Mouse (Mus musculus) cerebellum, adult 9-10 months (tissue): ENCODE data around the gene Cntnap4.
"Not testable (repeated sequence)": the region's sequence is repeated elsewhere in the genome, so short reads cannot be mapped to it uniquely, and the experiment has no call there.

Experiments
- DNase-seq: peaks from one replicate; pipeline ENCODE4 v3.0.0; 2022

The Cntnap4 gene

DNA sequence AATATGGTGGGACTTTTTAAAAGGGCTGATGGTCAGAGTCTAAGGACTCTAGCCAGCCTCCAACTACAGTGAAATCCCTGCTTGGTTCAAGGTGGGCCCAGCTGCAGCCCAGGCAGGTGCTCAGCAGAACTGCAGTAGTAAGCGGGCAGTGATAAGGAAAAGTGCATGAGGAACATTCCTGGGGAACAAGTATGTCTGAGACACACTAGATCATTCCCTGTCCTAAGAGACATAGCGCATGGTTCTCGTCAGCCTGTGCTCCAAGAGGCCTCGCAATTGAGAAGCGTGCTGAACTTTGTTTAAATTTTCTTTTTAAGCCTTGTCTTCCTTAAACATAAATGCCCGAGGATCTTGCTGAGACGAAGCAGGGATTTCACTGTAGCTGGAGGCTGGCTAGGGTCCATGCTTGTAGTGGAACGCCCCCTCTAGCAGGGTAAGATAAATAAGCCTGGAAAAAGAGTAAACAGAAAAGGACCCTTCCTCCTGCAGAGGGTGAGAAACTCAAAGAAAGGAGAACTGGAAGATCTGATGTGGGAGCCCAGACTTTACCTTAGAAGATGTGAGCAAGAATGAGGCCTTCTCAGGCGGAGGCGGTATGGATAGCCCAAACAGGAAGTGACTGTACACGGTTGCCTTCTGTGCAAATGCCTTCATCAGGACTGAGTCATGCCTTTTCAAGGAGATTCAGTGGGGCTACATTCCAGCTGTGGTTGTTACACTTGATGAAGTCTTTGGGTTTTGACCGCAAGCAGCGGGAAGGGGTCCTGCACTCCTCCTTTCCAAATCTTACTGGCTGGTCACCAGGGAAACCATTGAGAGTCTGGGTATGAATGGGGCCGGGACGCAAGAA is 161.0 kb downstream of the Cntnap4 start:
- no peak for DNase-seq

DNA sequence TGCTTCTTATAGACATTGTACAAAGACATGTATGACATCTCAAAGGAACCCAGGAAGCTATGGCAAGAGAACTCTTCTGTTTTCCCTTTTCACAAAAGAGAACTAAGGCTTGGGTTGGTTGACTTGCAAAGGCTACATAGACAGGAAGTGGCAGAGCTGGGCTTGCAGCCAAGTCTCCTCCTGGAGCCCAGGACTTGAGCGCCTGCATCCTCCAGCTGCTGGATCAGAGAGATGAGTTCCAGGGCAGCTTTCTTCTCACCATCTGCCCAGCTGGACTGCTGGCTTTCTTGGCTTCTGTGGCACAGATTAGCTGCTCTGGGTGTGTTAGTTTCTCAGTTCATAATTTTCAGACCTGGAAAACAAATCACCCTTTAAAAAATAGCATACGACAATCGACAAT is 165.7 kb downstream of the Cntnap4 start:
- DNase-seq = peak; percentile 38

DNA sequence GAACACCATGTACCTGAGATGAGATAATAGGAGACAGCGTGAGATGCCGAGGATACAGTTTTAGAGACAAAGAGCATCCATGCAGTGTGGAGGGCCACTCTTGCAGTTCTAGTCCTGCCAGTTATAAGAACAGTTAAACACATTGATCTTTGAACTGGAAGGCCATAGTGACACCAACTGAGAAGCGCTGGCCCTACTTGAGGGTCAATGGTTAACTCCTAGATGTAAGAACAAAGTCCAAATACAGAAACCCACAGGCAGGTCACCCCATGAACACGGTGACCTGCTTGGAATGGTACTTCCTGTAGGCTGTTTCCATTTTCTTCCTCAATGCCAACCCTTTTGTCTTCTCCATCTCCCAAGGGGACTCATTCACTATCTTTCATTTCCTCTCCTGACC is 173.5 kb downstream of the Cntnap4 start:
- DNase-seq = no peak

- no peak for DNase-seq
These were observed 177.5 kb downstream of the Cntnap4 start for GRCm38 (mm10) chr8:112747296-112747695.

DNA sequence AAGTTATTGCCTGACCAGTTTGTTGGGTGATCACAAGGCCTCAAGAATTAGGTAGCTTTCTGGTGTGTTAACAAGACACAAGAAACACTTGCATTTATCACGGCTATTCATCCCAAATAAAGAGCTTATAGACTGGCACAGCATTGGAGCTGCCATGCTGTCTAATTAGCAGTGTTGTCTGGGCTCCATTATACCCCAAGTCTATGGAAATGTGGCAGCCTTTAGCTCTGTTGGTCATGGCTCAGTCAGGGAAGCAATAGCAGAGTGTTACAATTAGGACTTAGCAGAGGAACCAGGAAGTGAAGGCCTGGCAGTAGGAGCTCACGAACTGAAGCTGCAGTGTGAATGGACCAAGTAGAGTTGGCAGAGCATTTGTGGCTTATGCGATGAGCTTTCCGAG is 185.3 kb downstream of the Cntnap4 start:
- DNase-seq = no peak

DNA sequence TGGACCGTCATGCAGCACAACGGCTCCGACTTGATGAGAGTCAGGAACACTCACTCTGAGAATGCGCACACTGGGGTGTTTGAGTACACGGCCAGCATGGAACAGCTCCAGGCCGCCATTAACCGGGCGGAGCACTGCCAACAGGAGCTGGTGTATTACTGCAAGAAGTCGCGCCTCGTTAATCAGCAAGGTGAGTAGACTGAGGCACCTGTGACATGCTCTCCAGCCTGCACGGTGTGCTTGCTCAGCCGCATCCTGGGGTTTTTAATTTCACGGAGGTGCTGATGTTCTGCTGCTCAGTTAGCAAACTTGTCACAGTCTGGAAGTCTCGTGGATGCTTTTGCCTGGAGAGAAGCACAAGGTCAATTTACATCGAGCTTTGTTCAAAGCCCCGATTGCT is 233.2 kb downstream of the Cntnap4 start:
- no peak for DNase-seq

DNA sequence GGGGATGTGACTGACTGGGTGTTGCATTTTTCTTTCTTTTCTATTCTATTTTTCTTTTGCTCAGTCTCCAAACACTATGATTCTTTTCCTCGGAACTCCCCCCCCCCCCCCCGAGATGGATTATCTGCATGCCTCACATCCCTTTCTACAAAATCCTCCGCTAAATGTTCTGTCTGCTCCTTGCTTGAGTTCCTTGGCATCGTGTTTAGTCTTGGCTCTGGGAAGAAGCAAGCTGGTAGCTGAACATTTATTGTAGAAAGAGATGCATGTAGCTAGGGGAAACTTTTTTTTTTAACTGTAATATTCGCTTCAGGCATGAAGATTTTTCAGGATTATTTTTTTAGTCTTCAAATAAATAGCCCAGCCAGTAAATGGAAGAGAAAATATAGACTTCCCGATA is 239.5 kb downstream of the Cntnap4 start:
- DNase-seq = no peak

DNA sequence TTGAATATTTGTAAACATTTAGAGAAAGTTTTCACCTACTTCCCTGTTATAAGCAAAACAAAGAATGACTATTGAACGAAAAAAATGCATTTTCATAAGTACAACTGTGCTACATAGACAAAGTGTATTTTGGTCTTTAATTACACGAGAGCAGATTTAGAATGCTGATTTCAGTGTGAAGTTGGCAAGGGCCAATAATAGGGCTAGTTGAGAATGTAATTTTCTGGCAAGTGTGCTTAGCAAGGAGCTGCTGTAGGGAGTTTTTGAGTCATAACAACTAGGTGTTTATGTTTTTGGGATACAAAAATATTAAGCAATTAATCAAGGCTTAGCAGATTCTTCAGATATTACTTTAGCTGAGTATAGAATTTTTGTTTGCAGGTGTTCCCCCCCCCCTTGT is 271.2 kb downstream of the Cntnap4 start:
- peak; percentile 46 for DNase-seq

GRCm38 (mm10) chr8:112849541-112849940 is 279.7 kb downstream of the Cntnap4 start:
- DNase-seq = not testable (repeated sequence)

DNA sequence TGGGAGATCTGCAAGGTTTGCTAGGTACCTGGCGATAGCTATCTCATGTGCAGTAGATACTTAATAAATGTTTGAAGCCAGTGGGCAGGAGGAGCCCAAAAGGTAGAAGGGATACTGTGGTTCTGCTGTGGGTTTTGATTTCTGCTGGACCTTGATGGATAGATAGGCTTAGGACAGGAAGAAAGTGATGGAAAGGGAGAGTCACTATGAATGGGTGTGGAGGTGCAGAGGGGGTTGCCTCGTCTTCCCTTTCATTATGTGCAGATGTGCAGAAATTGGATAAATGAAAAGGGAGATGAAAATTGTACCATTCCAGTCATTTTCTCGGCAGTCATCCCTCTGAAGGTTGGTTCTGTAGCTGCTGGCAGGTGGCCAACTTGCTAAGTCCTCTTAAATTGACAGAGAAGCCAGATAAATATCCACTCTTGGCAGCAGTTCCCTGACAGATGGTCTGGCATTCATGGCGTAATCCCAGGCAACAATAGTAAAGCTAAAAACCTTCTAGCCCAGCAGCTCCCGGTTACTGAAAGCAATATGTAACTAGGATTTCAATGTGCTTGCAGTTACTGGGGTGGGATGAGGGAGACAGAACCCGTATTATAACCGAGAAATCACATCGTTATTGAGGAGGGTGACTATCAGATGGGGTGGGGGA is 336.7 kb downstream of the Cntnap4 start:
- peak; percentile 99 for DNase-seq

- peak; percentile 43 for DNase-seq
These were observed 339.7 kb downstream of the Cntnap4 start for GRCm38 (mm10) chr8:112909527-112909926.

- no peak for DNase-seq
These were observed 341.6 kb downstream of the Cntnap4 start for GRCm38 (mm10) chr8:112911422-112911821.

GRCm38 (mm10) chr8:112922151-112922550 is 352.3 kb downstream of the Cntnap4 start:
- no peak for DNase-seq

GRCm38 (mm10) chr8:112922789-112923188 is 352.9 kb downstream of the Cntnap4 start:
- DNase-seq = no peak
